Mouse (Mus musculus): ENCODE data around the gene M1ap.

DNA sequence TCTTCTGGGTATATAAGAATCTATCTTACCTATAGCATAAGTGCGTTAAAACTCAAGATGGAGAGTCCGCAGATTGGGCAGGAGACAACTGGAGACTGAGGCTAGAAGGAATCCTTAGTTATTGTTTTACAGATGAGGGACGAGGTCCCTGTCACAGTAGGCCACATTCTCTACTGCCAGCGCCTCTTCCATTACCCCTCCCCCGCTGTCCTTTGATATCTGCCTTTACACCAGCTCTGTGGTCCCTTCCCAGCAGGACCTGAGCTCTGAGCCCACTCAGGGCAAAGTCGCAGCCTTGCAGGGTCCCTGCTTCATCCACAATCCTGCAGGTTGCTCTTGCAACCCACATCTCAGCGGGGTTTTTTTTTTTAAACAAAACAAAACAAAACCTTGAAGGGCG is 121.5 kb downstream of the M1ap start:
- no peak for TF ChIP-seq EP300 (IDR thresholded peaks at IDR 0.05; ENCODE audit: low read depth)
- TF ChIP-seq CTCF (IDR thresholded peaks at IDR 0.05; ENCODE audit: low read depth), result no peak
